Mouse (Mus musculus) c-Kit-positive CD71-positive TER-119-negative erythroid progenitor cells, embryonic 14.5 days (primary cell): ENCODE measurements around the gene Cd300lb.

ENCODE experiments used
- DNase-seq: peaks from one replicate; pipeline ENCODE4 v3.0.0-alpha.2; 2013; ENCODE audit warnings: low read depth

Cd300lb gene

GRCm38 (mm10) chr11:114883251-114883789 is 50.9 kb downstream of the Cd300lb start:
- no peak for DNase-seq

DNA sequence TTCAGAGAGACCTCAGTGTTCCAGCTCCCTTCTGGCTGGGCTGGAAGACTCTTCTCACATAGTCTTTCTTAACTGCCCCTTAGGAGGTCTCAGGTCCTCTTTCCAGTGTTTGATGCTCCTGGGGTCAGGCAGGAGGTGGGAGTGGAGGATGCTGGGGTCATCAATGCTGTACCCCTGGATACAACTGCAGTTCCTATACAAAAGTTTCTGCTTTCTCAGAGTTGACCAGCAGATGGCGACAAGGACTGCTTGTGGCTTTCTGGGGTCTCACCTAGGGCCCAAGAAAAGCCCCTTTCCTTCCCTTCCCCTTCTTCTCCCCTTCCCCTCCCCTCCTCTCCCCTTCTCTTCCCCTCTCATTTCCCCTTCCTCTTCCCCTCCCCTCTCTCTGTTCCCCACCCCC is 53.6 kb downstream of the Cd300lb start:
- no peak for DNase-seq

DNA sequence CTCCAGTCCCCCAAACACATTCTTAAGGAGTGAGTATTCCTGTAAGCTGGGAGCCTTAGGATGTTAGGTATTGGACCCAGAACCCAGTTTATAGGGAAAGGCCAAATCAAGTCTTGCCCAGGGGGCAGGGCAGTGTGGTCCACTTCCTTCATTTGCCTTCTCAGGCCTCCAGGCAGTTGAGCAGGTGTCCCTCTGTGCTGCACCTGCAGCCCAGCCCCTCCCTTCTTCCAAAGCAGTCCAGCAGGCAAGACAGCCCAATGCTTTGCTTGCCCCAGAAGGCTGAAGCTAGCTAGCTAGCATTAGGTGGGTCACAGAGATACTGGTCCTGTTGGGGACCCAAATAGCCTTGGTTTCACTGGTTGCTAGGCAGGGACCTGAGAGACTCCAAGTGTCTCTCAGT is 54.0 kb downstream of the Cd300lb start:
- DNase-seq, result no peak

- DNase-seq, result no peak
Observed at GRCm38 (mm10) chr11:114879666-114880065, 54.5 kb downstream of the Cd300lb start.

DNA sequence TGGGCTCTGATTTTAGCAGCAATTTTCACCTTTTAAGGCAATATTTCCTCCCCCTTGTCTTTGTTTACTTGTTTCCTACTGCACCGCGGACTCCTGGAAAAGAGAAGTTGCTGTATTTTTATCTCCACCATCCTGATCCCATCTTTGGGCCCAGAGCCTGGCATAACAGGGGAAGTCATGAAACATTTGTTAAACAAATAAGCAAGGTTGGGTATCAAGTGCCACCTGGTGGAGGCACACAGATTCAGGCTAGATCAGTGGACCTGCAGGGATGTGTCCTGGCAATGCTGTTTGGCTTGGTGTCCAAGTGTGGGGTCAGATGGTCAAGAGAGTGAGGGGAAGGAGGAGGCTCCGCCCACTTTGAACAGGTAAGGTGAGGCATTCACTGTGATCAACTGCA is 57.0 kb downstream of the Cd300lb start:
- no peak for DNase-seq

DNA sequence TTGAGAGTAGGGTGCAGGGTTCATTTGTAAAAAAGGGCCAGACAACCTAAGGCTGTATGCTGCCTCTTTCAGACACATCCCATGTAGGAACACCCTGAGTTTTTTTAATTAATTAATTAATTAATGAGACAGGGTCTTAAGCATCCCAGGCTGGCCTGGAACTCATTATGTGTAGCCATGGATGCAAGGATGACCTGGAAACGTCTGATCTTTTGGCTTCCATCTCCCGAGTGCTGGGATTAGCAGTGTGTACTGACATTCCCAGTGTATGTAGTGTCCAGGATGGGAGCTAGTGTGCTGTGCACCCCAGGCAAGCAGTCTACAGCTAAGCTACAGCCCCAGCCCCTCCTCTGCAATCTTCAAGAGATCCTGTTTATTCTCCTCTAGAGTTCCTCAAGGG is 57.6 kb downstream of the Cd300lb start:
- DNase-seq, result no peak

DNA sequence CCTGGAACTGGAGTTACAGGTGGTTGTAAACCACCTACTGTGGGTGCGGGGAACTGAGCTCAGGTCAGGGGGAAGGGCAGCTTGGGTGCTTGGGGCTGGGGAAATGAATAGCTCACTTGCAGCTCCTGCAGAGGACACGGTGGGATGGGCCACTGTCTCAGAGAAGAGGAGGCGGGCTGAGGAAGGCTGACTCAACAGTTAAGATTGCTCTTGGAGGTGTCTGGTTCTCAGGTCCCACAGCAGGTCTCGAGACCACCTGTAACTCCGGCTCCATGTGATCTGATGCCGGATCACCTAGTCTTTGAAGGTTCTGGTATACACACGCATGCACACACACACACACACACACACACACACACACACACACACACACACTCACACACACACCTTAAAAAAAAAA is 58.0 kb downstream of the Cd300lb start:
- no peak for DNase-seq

GRCm38 (mm10) chr11:114875301-114875801 is 58.8 kb downstream of the Cd300lb start:
- no peak for DNase-seq

GRCm38 (mm10) chr11:114874226-114875145 is 59.7 kb downstream of the Cd300lb start:
- no peak for DNase-seq

DNA sequence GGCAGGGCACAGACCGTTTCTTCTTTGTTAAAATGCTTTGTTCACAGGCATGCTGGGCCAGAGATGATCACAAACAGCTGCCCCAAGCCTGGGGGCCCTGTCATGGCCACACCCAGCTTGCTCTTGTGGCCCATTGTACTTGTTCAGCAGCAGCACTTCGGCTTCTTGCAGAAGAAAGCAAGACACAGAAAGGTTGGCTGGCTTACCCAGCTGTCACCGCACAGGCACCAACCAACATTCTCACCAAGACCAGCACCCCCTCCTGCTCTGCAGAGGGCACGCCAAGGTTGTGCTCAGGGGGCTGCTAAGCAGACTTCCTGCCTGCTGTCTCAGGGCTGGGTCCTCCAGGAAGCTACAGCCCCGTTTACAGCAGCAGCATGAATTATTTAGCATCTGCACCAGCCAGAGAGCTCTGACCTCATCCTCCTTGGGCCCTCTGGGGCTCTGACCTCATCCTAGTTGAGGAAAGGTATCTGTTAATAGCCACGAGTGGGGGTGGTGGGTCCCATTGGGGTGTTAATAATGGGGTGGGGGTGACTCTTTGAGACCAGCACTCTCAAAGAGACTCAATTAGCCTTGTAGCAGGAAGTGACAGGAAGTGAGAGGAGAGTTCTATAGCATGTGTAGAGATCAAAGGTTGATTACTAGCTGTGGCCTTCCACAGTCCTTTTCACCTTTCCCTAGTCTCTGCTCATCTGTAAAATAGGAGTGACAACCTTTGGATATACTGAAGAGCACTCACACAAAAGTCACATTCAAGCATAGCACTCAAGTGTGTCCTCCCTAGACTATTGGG is 61.0 kb downstream of the Cd300lb start:
- DNase-seq, result no peak
